Mouse (Mus musculus) stomach, postnatal 0 days (tissue): ENCODE measurements around the gene Ccnl1. TPM values are rescaled to one million over a fixed set of nuclear protein-coding genes. Genes with fewer than 3 reads are reported as not detected.

ENCODE experiments used
- ATAC-seq: fragments of 200-750 bp; cut with Nextera tagmentation; 2 replicates; pipeline ENCODE4 v1.8.0; 2017; ENCODE audit not compliant: low FRiP score, low TSS enrichment
- DNase-seq: peaks from one replicate; pipeline ENCODE4 v3.0.0-alpha.2; 2016; ENCODE audit warnings: low spot score
- H3K27ac ChIP-seq: fragments of 300-500 bp; sonication (generic); replicated peaks from 2 replicates; pipeline ENCODE4 v1.5.1; 2014; ENCODE audit warnings: mild to moderate bottlenecking, control low read depth
- H3K27me3 ChIP-seq: fragments of 300-500 bp; sonication (generic); 2 replicates; pipeline ENCODE4 v1.6.1; 2014; ENCODE audit warnings: low read length; ENCODE audit not compliant: control insufficient read depth, insufficient read depth
- H3K36me3 ChIP-seq: fragments of 300-500 bp; sonication (generic); 2 replicates; pipeline ENCODE4 v1.6.1; 2014; ENCODE audit warnings: low read length, mixed read lengths; ENCODE audit not compliant: control insufficient read depth, insufficient read depth
- H3K4me1 ChIP-seq: fragments of 300-500 bp; sonication (generic); replicated peaks from 2 replicates; pipeline ENCODE4 v1.6.1; 2014; ENCODE audit warnings: antibody characterized with exemption; ENCODE audit not compliant: control insufficient read depth, insufficient read depth
- H3K4me2 ChIP-seq: fragments of 300-500 bp; sonication (generic); replicated peaks from 2 replicates; pipeline ENCODE4 v1.6.1; 2014; ENCODE audit warnings: low read depth, mild to moderate bottlenecking, control low read depth, moderate library complexity
- H3K4me3 ChIP-seq: fragments of 300-500 bp; sonication (generic); 2 replicates; pipeline ENCODE4 v1.5.1; 2014; ENCODE audit warnings: low read depth, low read length, control low read depth
- H3K9ac ChIP-seq: fragments of 300-500 bp; sonication (generic); 2 replicates; pipeline ENCODE4 v1.6.1; 2014; ENCODE audit warnings: mild to moderate bottlenecking, low read length, control low read depth, mixed read lengths
- H3K9me3 ChIP-seq: fragments of 300-500 bp; sonication (generic); 2 replicates; pipeline ENCODE4 v1.6.1; 2016; ENCODE audit warnings: low read length; ENCODE audit not compliant: control insufficient read depth
- CTCF ChIP-seq: IDR thresholded peaks from 2 replicates; pipeline ENCODE4 v1.5.1; 2016; ENCODE audit warnings: antibody characterized with exemption, low read depth, mild to moderate bottlenecking, moderate library complexity
- EP300 ChIP-seq: optimal IDR thresholded peaks from 2 replicates; pipeline ENCODE3; 2016; ENCODE audit warnings: antibody characterized with exemption
- WGBS: fragments of 180-500 bp; shearing (Covaris S2); extraction: QIAGEN DNeasy Blood & Tissue Kit; methylation state at CpG from one replicate; pipeline ENCODE4 v1.1.7; 2014; 5-methylcytosine and 5-hydroxymethylcytosine counted together
- polyA plus RNA-seq: library from polyadenylated mRNA; unstranded; fragments of >200 nt; fragmentation: Nextera tagmentation; extraction: Ambion mirVana; gene quantifications from 2 replicates; pipeline ENCODE4 v1.2.1, GENCODE M21; 2015

Ccnl1 gene
- polyA plus RNA-seq, 1 experiment from 2014 or later = 54.3 TPM

DNA sequence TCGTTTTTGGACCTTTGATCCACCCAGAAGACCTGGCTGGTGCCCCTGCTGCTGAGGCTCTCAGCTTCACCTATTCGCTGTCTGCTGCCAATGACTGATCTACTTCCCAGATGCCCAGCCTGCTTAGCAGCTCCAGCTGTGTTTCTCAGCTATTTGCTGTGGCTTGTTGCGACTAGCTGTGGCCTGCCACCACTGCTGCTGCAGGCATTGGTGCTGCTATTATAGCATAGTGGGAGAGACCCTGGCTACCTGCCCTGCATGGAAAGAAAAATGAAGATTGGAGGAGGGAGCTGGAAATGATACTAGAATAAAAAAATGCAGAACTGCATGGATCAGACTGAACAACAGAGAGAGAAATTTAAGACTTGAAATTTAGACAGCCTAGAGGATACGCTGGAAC is 45.1 kb downstream of the Ccnl1 start:
- no peaks in the 10 kb centered on the region for H3K4me1 ChIP-seq
- WGBS = 48% methylated on average over 4 of the region's 4 CpGs

DNA sequence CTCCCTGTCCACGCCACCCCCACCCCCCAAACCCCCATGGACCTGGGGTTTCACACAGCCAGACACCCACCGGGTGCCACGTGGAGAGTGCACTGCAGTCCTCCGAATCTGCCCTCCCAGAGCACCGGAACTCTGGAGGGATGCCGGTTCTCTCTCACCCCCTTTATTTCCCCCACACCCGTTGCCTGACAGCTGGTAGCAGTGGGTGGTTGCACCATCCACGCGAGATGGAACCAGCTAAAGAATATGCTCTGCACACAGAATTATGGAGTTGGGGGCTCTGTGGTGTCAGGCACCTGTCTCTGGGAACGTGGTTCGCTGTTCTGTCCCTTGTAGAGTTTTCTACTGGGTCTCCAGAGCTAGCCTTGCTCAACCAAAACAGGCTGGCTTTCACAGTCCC is 45.8 kb downstream of the Ccnl1 start:
- Histone ChIP-seq H3K4me1 (no peaks in the 10 kb centered on the region), H3K27me3 (no peaks in the 10 kb centered on the region), H3K9me3 (no peaks in the 10 kb centered on the region), H3K4me3 (no peak overlapping the region), H3K4me2 (no peak overlapping the region), H3K27ac (no peak overlapping the region), H3K36me3 (no peaks in the 10 kb centered on the region), H3K9ac (no peak overlapping the region)
- TF ChIP-seq EP300 (no peak), CTCF (no peak)
- 74% methylated on average over 11 of the region's 11 CpGs for WGBS
- DNase-seq (no peak), ATAC-seq (no peak)

More for the DNA sequence above, 45.1 kb downstream of the Ccnl1 start:
- Histone ChIP-seq H3K27me3 (no peaks in the 10 kb centered on the region), H3K4me3 (no peak overlapping the region), H3K4me2 (no peak overlapping the region), H3K9me3 (no peaks in the 10 kb centered on the region), H3K36me3 (no peaks in the 10 kb centered on the region), H3K9ac (no peak overlapping the region), H3K27ac (no peak overlapping the region)
- no peak for TF ChIP-seq CTCF
- no peak for TF ChIP-seq EP300
- DNase-seq = no peak
- ATAC-seq = no peak

DNA sequence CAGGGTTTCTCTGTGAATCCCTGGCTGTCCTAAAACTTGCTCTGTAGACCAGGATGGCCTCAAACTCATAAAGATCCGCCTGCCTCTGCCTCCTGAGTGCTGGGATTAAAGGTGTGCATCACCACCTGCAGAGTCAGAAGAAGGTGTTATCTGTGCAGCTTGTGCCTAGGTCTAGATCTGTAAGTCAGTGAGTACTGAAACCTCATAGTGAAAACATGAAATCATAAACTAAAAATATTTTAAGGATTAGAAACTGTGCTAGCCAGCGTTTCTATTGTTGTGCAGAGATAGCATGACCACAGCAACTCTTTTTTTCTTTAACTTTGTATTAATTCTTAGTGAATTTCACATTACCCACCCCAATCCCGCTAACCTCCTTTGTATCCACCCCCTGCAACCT is 46.8 kb downstream of the Ccnl1 start:
- TF ChIP-seq CTCF = no peak
- TF ChIP-seq EP300 = no peak
- no peak for ATAC-seq
- WGBS = 85% methylated on average over 3 of the region's 3 CpGs

DNA sequence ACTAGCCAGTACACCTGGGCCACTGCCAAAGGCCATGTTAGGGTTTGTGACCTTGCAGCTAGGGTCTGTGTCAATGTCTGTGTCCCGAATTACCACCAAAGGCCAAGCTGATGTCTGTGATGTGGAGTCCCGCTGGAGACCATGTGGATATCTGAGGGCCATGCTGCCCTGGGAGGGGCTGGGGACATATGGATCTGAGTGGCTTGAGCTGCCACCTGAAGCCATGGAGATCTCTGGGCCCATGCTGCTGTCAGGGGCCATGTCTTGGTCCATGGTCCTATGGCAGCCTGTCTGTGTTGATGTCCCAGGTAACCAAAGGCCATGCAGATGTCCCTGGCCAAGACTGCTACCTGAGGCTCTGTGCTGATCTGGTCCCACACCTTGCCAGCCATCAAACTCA is 48.6 kb downstream of the Ccnl1 start:
- no peak overlapping the region for H3K4me2 ChIP-seq
- no peaks in the 10 kb centered on the region for H3K36me3 ChIP-seq
- H3K4me1 ChIP-seq = no peaks in the 10 kb centered on the region
- DNase-seq (no peak), ATAC-seq (no peak)
- H3K9ac ChIP-seq = no peak overlapping the region
- no peaks in the 10 kb centered on the region for H3K27me3 ChIP-seq
- WGBS = 83% methylated on average over 2 of the region's 2 CpGs
- TF ChIP-seq EP300 (no peak), CTCF (no peak)
- no peaks in the 10 kb centered on the region for H3K9me3 ChIP-seq
- no peak overlapping the region for H3K27ac ChIP-seq
- H3K4me3 ChIP-seq = no peak overlapping the region

More for the DNA sequence above, 46.8 kb downstream of the Ccnl1 start:
- no peaks in the 10 kb centered on the region for H3K9me3 ChIP-seq
- H3K36me3 ChIP-seq = no peaks in the 10 kb centered on the region
- no peak overlapping the region for H3K27ac ChIP-seq
- DNase-seq = no peak
- no peak overlapping the region for H3K9ac ChIP-seq
- no peaks in the 10 kb centered on the region for H3K4me1 ChIP-seq
- H3K27me3 ChIP-seq = no peaks in the 10 kb centered on the region
- no peak overlapping the region for H3K4me3 ChIP-seq
- H3K4me2 ChIP-seq = no peak overlapping the region

DNA sequence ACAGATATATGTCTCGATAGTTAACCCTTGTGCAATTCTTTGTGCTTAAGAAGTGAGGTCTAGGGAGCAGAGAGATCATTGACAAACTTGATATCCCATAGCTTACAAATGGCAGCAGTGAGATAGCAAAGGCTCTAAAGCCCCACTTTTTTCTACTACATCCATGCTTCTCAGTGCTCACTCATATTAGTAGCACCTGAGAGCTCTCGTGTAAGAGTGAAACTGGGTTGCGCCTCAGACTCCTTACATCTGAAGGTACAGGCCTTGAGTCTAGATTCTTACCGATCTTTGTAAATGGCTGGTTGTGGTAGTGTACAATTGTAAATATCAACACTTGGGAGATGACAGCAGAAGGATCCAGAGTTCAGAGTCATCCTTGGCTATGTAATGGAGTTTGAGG is 50.5 kb downstream of the Ccnl1 start:
- H3K4me3 ChIP-seq = no peak overlapping the region
- no peaks in the 10 kb centered on the region for H3K36me3 ChIP-seq
- H3K27me3 ChIP-seq = no peaks in the 10 kb centered on the region
- H3K9ac ChIP-seq = no peak overlapping the region
- H3K9me3 ChIP-seq = no peaks in the 10 kb centered on the region
- DNase-seq (no peak), ATAC-seq (no peak)
- H3K4me2 ChIP-seq = no peak overlapping the region
- TF ChIP-seq CTCF = no peak
- no peak for TF ChIP-seq EP300
- H3K27ac ChIP-seq = no peak overlapping the region
- WGBS = 98% methylated on average over 4 of the region's 4 CpGs
- H3K4me1 ChIP-seq = no peaks in the 10 kb centered on the region

DNA sequence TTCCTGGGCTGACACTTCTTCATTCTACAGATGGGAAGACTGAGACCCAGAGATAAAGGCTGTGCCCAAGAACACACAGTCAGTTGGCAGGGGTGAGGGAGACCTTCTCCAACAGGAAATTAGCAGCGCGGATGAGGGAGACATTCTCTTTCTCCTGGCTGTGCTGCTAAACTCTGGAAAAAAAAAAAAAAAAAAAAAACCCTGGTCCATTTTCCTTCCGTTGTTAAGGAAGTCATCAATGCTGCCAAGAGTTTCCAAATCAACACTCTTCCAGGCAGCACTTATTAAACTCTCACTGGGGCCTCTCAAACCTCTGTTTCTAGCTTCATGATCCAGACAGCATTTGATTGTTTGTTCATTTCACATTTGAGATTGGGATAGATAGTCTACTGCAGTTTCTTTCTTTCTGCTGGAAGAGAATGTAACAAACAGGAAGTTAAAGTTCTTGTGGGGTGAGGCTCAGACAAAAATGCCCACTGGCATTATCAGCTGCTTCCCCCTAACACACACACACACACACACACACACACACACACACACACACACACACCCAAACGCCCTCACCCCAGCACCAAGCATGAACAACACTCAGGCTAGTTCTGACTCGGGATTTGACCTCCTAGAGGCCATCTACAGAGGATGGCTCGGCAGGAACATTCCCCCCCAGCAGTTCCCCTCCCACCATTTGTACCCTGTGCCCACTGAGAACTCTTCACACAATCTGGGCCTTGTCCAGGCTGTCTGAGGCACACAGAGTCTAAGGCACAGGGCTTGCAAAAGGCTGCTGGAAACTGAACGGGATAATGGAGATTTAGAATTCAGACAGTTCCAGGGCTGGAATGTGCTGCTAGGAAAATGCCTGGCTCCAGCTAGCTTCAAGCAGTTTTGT is 52.5 kb downstream of the Ccnl1 start:
- no peak for DNase-seq
- Histone ChIP-seq H3K4me2 (no peak overlapping the region), H3K9ac (no peak overlapping the region), H3K27ac (peak overlapping the region; percentile 63; the same call in 1 of the 2 replicates), H3K9me3 (no peaks in the 10 kb centered on the region), H3K4me1 (no peaks in the 10 kb centered on the region), H3K36me3 (no peaks in the 10 kb centered on the region), H3K27me3 (no peaks in the 10 kb centered on the region), H3K4me3 (no peak overlapping the region)
- no peak for TF ChIP-seq EP300
- no peak for TF ChIP-seq CTCF
- WGBS = 25% methylated on average over 7 of the region's 7 CpGs
- ATAC-seq = peak; percentile 57; the same call in 1 of the 2 replicates
